Mouse (Mus musculus): ENCODE results near the gene Klhl7. TPM values are rescaled to one million over a fixed set of nuclear protein-coding genes. Genes with fewer than 3 reads are reported as not detected.
A peak's percentile ranks its signal among the peaks of the same experiment; 100 is the strongest.

The Klhl7 gene
- polyA plus RNA-seq, 1 experiment from 2014 or later, result 184 TPM

DNA sequence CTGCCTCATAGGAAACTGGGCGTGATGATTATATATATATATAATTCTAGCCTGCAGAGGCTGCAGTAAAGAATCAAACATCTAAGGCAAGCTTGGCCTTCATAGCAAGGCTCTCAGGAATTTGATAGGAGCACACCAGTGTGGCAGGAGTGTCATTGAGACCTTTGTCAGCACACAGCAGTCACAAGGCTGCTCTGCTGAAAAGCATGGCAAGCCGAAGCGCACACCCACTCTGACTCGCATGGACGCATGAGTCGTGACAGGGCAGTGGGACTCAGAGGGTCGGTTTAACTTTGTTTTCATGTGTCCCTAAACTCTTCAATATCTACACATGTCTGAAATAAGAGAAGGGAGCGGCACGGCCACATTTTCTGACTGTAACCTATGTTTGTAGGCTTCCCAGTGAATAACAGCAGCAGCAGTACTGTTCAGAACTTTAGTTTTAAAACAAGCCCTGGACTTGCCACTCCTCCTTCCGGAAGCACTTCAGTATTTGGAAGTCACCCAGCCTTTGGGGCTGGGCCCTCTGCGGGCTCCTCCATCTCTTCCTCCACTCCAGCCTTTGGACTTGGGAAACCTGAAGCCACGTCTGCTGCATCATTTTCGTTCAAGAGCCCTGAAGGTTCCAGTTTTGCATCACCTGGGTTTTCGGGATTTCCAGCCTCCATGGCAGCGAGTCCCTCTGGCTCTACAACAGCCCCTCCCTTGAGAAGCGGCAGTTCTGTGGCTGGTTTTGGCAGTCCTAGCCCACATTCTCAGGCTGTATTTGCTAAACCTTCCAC is 81.3 kb downstream of the Klhl7 start:
- Histone ChIP-seq H3K9ac (ENCODE audit: low read length) (no peak overlapping the region), H3K9me3 (replicated peaks; ENCODE audit: control insufficient read depth, low read length) (no peaks in the 10 kb centered on the region), H3K27me3 (replicated peaks; ENCODE audit: control insufficient read depth, insufficient read depth, low read length) (no peaks in the 10 kb centered on the region), H3K27ac (ENCODE audit: low read depth, low read length) (no peak overlapping the region), H3K4me3 (ENCODE audit: low read depth, low read length) (no peak overlapping the region), H3K36me3 (ENCODE audit: control insufficient read depth, insufficient read depth, low read length) (peaks cover 62% of the 10 kb centered on the region), H3K4me2 (ENCODE audit: low read length) (no peak overlapping the region), H3K4me1 (ENCODE audit: control insufficient read depth, insufficient read depth, low read length) (no peaks in the 10 kb centered on the region)
- DNase-seq (ENCODE audit: low spot score) (no peak), ATAC-seq (no peak)
- WGBS, result 94% methylated on average over 16 of the region's 16 CpGs

- H3K36me3 ChIP-seq (ENCODE audit: control insufficient read depth, insufficient read depth, low read length), result peaks cover 59% of the 10 kb centered on the region
- H3K9me3 ChIP-seq (replicated peaks; ENCODE audit: control insufficient read depth, low read length), result no peaks in the 10 kb centered on the region
- 92% methylated on average over 9 of the region's 9 CpGs for WGBS
These were observed 81.9 kb downstream of the Klhl7 start for GRCm38 (mm10) chr5:24182296-24182734.

GRCm38 (mm10) chr5:24183096-24183495 is 82.7 kb downstream of the Klhl7 start:
- no peak overlapping the region for H3K4me2 ChIP-seq (ENCODE audit: low read length)
- no peaks in the 10 kb centered on the region for H3K4me1 ChIP-seq (ENCODE audit: control insufficient read depth, insufficient read depth, low read length)
- no peak overlapping the region for H3K27ac ChIP-seq (ENCODE audit: low read depth, low read length)
- ATAC-seq (no peak), DNase-seq (ENCODE audit: low spot score) (no peak)
- no peak overlapping the region for H3K9ac ChIP-seq (ENCODE audit: low read length)
- 94% methylated on average over 6 of the region's 6 CpGs for WGBS
- no peaks in the 10 kb centered on the region for H3K9me3 ChIP-seq (replicated peaks; ENCODE audit: control insufficient read depth, low read length)
- H3K27me3 ChIP-seq (replicated peaks; ENCODE audit: control insufficient read depth, insufficient read depth, low read length), result no peaks in the 10 kb centered on the region
- peaks cover 51% of the 10 kb centered on the region for H3K36me3 ChIP-seq (ENCODE audit: control insufficient read depth, insufficient read depth, low read length)
- no peak overlapping the region for H3K4me3 ChIP-seq (ENCODE audit: low read depth, low read length)

More at GRCm38 (mm10) chr5:24182296-24182734, 81.9 kb downstream of the Klhl7 start:
- DNase-seq (ENCODE audit: low spot score), result no peak
- no peak for ATAC-seq
- H3K27me3 ChIP-seq (replicated peaks; ENCODE audit: control insufficient read depth, insufficient read depth, low read length), result no peaks in the 10 kb centered on the region
- H3K27ac ChIP-seq (ENCODE audit: low read depth, low read length), result no peak overlapping the region
- no peak overlapping the region for H3K9ac ChIP-seq (ENCODE audit: low read length)
- H3K4me1 ChIP-seq (ENCODE audit: control insufficient read depth, insufficient read depth, low read length), result no peaks in the 10 kb centered on the region
- H3K4me2 ChIP-seq (ENCODE audit: low read length), result no peak overlapping the region
- no peak overlapping the region for H3K4me3 ChIP-seq (ENCODE audit: low read depth, low read length)

DNA sequence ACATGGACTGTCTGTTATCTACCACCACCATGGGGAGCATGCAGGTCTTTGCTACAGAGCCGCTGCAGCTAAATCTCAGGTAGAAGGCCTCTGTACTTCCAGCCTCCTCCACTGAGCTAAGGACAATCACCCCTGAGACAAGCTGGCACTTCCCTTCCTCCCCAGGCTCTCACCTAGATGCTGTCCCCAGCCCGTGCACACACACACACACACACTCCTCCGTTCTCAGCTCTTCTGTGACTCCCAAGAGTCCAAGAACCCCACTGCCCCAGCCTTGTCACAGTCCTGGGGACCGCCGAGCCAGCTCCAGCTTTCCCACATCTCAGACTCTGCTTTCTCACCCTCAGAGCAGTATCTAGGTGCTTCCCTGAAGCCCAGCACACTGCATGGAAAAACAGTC is 83.6 kb downstream of the Klhl7 start:
- Histone ChIP-seq H3K4me3 (ENCODE audit: low read depth, low read length) (no peak overlapping the region), H3K4me1 (ENCODE audit: control insufficient read depth, insufficient read depth, low read length) (no peaks in the 10 kb centered on the region), H3K27ac (ENCODE audit: low read depth, low read length) (no peak overlapping the region), H3K36me3 (ENCODE audit: control insufficient read depth, insufficient read depth, low read length) (peaks cover 45% of the 10 kb centered on the region), H3K4me2 (ENCODE audit: low read length) (no peak overlapping the region), H3K27me3 (replicated peaks; ENCODE audit: control insufficient read depth, insufficient read depth, low read length) (no peaks in the 10 kb centered on the region), H3K9ac (ENCODE audit: low read length) (no peak overlapping the region), H3K9me3 (replicated peaks; ENCODE audit: control insufficient read depth, low read length) (no peaks in the 10 kb centered on the region)
- DNase-seq (ENCODE audit: low spot score) (no peak), ATAC-seq (no peak)
- 95% methylated on average over 5 of the region's 5 CpGs for WGBS

DNA sequence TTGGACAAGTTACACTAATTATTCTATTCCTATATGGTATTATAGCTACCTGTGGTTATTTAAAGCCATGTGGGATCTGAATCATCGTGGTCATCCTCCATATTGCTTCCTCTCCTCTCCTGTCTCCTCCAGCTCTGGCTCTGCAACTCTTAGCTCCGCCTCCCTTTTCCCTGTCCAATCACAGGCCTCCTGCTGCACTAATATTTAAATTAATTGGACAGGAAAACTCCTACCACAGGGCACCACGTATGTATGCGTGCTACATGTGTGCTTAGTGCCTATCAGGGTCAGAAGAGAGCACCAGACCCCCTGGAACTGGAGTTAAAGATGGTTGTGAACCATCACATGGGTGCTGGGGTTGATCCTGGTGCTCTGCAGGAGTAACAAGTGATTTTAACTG is 88.1 kb downstream of the Klhl7 start:
- no peak overlapping the region for H3K9ac ChIP-seq (ENCODE audit: low read length)
- DNase-seq (ENCODE audit: low spot score) (no peak), ATAC-seq (no peak)
- no peak overlapping the region for H3K4me3 ChIP-seq (ENCODE audit: low read depth, low read length)
- no peak overlapping the region for H3K4me2 ChIP-seq (ENCODE audit: low read length)
- H3K36me3 ChIP-seq (ENCODE audit: control insufficient read depth, insufficient read depth, low read length), result peaks cover 16% of the 10 kb centered on the region
- no peaks in the 10 kb centered on the region for H3K4me1 ChIP-seq (ENCODE audit: control insufficient read depth, insufficient read depth, low read length)
- 83% methylated on average over 4 of the region's 4 CpGs for WGBS
- no peak overlapping the region for H3K27ac ChIP-seq (ENCODE audit: low read depth, low read length)
- no peaks in the 10 kb centered on the region for H3K9me3 ChIP-seq (replicated peaks; ENCODE audit: control insufficient read depth, low read length)
- H3K27me3 ChIP-seq (replicated peaks; ENCODE audit: control insufficient read depth, insufficient read depth, low read length), result no peaks in the 10 kb centered on the region

DNA sequence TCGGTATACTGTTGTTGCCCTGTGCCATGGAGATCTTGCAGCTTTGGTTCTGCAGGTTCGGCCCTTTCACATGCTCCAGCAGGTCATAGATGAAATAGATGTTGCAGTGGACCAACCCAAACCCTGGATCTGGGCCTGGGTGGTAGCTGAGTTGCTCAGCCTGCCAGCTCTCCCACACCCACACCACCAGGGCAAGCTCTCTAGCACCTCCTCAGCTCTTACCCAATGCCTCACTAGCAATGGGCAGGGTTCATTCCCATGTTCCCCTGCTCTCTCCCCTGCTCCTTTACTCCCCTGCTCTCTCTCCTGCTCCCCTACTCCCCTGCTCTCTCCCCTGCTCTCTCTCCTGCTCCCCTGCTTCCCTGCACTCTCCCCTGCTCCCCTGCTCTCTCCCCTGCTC is 91.4 kb downstream of the Klhl7 start:
- no peak for ATAC-seq
- H3K9ac ChIP-seq (ENCODE audit: low read length), result no peak overlapping the region
- no peak overlapping the region for H3K4me3 ChIP-seq (ENCODE audit: low read depth, low read length)
- DNase-seq (ENCODE audit: low spot score), result no peak
- H3K27ac ChIP-seq (ENCODE audit: low read depth, low read length), result no peak overlapping the region
- H3K27me3 ChIP-seq (replicated peaks; ENCODE audit: control insufficient read depth, insufficient read depth, low read length), result no peaks in the 10 kb centered on the region
- H3K4me2 ChIP-seq (ENCODE audit: low read length), result no peak overlapping the region
- no peaks in the 10 kb centered on the region for H3K36me3 ChIP-seq (ENCODE audit: control insufficient read depth, insufficient read depth, low read length)
- H3K9me3 ChIP-seq (replicated peaks; ENCODE audit: control insufficient read depth, low read length), result no peaks in the 10 kb centered on the region
- H3K4me1 ChIP-seq (ENCODE audit: control insufficient read depth, insufficient read depth, low read length), result no peaks in the 10 kb centered on the region
- 82% methylated on average over 2 of the region's 2 CpGs for WGBS

DNA sequence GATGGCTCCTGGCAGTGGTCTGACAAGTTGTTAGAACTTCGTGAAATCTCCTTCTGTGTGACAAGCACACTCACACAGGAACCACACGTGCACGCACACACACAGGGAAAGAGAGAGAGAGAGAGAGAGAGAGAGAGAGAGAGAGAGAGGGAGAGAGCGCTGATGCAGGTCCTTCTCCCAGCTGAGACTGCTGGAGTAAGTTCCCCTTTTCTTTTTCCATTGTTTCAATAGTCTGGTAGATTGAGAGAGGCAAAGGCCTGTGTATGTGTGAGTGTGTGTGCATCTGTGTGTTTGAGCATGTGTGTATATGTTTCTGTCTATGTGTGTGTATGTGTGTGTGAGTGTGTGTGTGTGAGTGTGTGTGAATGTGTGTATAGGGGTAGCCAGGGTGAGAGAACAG is 100.6 kb downstream of the Klhl7 start:
- no peaks in the 10 kb centered on the region for H3K27me3 ChIP-seq (replicated peaks; ENCODE audit: control insufficient read depth, insufficient read depth, low read length)
- no peak overlapping the region for H3K9ac ChIP-seq (ENCODE audit: low read length)
- no peaks in the 10 kb centered on the region for H3K9me3 ChIP-seq (replicated peaks; ENCODE audit: control insufficient read depth, low read length)
- ATAC-seq (no peak), DNase-seq (ENCODE audit: low spot score) (no peak)
- no peak overlapping the region for H3K4me3 ChIP-seq (ENCODE audit: low read depth, low read length)
- 79% methylated on average over 4 of the region's 4 CpGs for WGBS
- H3K36me3 ChIP-seq (ENCODE audit: control insufficient read depth, insufficient read depth, low read length), result no peaks in the 10 kb centered on the region
- no peak overlapping the region for H3K27ac ChIP-seq (ENCODE audit: low read depth, low read length)
- no peaks in the 10 kb centered on the region for H3K4me1 ChIP-seq (ENCODE audit: control insufficient read depth, insufficient read depth, low read length)
- no peak overlapping the region for H3K4me2 ChIP-seq (ENCODE audit: low read length)

GRCm38 (mm10) chr5:24202492-24202891 is 102.1 kb downstream of the Klhl7 start:
- Histone ChIP-seq H3K36me3 (ENCODE audit: control insufficient read depth, insufficient read depth, low read length) (no peaks in the 10 kb centered on the region), H3K27me3 (replicated peaks; ENCODE audit: control insufficient read depth, insufficient read depth, low read length) (no peaks in the 10 kb centered on the region), H3K4me3 (ENCODE audit: low read depth, low read length) (no peak overlapping the region), H3K9ac (ENCODE audit: low read length) (no peak overlapping the region), H3K4me1 (ENCODE audit: control insufficient read depth, insufficient read depth, low read length) (no peaks in the 10 kb centered on the region), H3K9me3 (replicated peaks; ENCODE audit: control insufficient read depth, low read length) (no peaks in the 10 kb centered on the region), H3K4me2 (ENCODE audit: low read length) (no peak overlapping the region), H3K27ac (ENCODE audit: low read depth, low read length) (no peak overlapping the region)
- 0 out of 2 replicates have a peak, but pooled peaks have one; percentile 18 for ATAC-seq
- WGBS, result 19% methylated on average over 5 of the region's 5 CpGs
- peak; percentile 33 for DNase-seq (ENCODE audit: low spot score)

- Histone ChIP-seq H3K4me2 (ENCODE audit: low read length) (no peak overlapping the region), H3K36me3 (ENCODE audit: control insufficient read depth, insufficient read depth, low read length) (no peaks in the 10 kb centered on the region), H3K4me3 (ENCODE audit: low read depth, low read length) (no peak overlapping the region), H3K27ac (ENCODE audit: low read depth, low read length) (no peak overlapping the region), H3K9me3 (replicated peaks; ENCODE audit: control insufficient read depth, low read length) (no peaks in the 10 kb centered on the region), H3K27me3 (replicated peaks; ENCODE audit: control insufficient read depth, insufficient read depth, low read length) (no peaks in the 10 kb centered on the region), H3K9ac (ENCODE audit: low read length) (no peak overlapping the region), H3K4me1 (ENCODE audit: control insufficient read depth, insufficient read depth, low read length) (no peaks in the 10 kb centered on the region)
- DNase-seq (ENCODE audit: low spot score) (no peak), ATAC-seq (no peak)
- 55% methylated on average over 5 of the region's 5 CpGs for WGBS
These were observed 102.9 kb downstream of the Klhl7 start for GRCm38 (mm10) chr5:24203266-24203665.

Measured in forebrain, embryonic 14.5 days (tissue).